Mouse (Mus musculus) limb, embryonic 10.5 days (tissue): ENCODE measurements around the gene Gm21693. TPM values are rescaled to one million over a fixed set of nuclear protein-coding genes. Genes with fewer than 3 reads are reported as not detected.
"Not testable (repeated sequence)": the region's sequence is repeated elsewhere in the genome, so short reads cannot be mapped to it uniquely, and the experiment has no call there.

Experiments
- DNase-seq: peaks from one replicate; pipeline ENCODE4 v3.0.0-alpha.2; 2017; ENCODE audit warnings: low spot score
- H3K27ac ChIP-seq: fragments of 300-500 bp; sonication (generic); 2 replicates; pipeline ENCODE4 v1.5.1; 2016; ENCODE audit warnings: mild to moderate bottlenecking
- H3K27me3 ChIP-seq: fragments of 300-500 bp; sonication (generic); 2 replicates; pipeline ENCODE4 v1.6.1; 2016; ENCODE audit warnings: low read depth, mild to moderate bottlenecking; ENCODE audit not compliant: poor library complexity, severe bottlenecking
- H3K36me3 ChIP-seq: fragments of 300-500 bp; sonication (generic); 2 replicates; pipeline ENCODE4 v1.6.1; 2016; ENCODE audit warnings: mild to moderate bottlenecking, moderate library complexity
- H3K4me1 ChIP-seq: fragments of 300-500 bp; sonication (generic); 2 replicates; pipeline ENCODE4 v1.6.1; 2016
- H3K4me3 ChIP-seq: fragments of 300-500 bp; sonication (generic); 2 replicates; pipeline ENCODE4 v1.5.1; 2016; ENCODE audit warnings: mild to moderate bottlenecking, moderate library complexity
- H3K9me3 ChIP-seq: fragments of 300-500 bp; sonication (generic); replicated peaks from 2 replicates; pipeline ENCODE4 v1.6.1; 2016; ENCODE audit warnings: mild to moderate bottlenecking
- WGBS: fragments of 180-500 bp; shearing (Covaris S2); methylation state at CpG from one replicate; pipeline ENCODE4 v1.1.7; 2016; 5-methylcytosine and 5-hydroxymethylcytosine counted together
- polyA plus RNA-seq: library from polyadenylated mRNA; unstranded; fragments of >200 nt; fragmentation: Nextera tagmentation; extraction: Ambion mirVana; gene quantifications from 2 replicates; pipeline ENCODE4 v1.2.1, GENCODE M21; 2016

Gm21693 gene
- not detected in 2 replicates for polyA plus RNA-seq

- DNase-seq, H3K4me3 ChIP-seq, H3K4me1 ChIP-seq, H3K27me3 ChIP-seq, H3K9me3 ChIP-seq, H3K27ac ChIP-seq, H3K36me3 ChIP-seq: not testable (repeated sequence)
- no CpG with 5 or more reads among the region's 9 CpGs for WGBS
Measured at GRCm38 (mm10) chrY:3345229-3345628, at the start of gene Gm21693. Gene Gm21693 (minus strand): TSS chrY:3345329.

- H3K27me3 ChIP-seq, H3K36me3 ChIP-seq, DNase-seq, H3K4me1 ChIP-seq, H3K9me3 ChIP-seq, H3K4me3 ChIP-seq, H3K27ac ChIP-seq: not testable (repeated sequence)
- WGBS: no CpG with 5 or more reads among the region's 11 CpGs
Measured at GRCm38 (mm10) chrY:3340661-3341060, 4.5 kb downstream of the Gm21693 start.

DNA sequence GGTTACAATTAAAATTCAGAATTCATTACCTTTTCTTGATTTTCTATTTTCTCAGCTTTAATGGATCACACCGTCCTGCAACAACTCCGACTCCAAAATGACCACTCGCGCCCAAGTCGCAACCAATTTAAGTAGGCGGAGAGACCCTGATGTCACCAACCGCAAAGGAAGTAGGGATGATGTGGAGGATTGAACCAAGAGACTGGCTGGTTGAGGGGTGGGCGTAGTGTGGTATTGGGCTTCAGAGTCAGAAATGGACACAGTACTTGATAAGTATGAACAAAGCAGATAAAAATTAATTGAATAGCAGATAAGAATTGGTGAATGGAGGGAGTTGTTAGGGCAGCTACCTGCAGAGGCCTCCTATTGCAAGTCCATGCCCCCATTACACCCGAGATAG lies 38.8 kb downstream of the Gm21693 start, which contains the start of gene Gm21677:
TSS of gene Gm21677 (minus strand) at position 101 of the 400 bp plus-strand sequence.
- not testable (repeated sequence) for DNase-seq, H3K27me3 ChIP-seq, H3K4me3 ChIP-seq, H3K4me1 ChIP-seq, H3K9me3 ChIP-seq, H3K27ac ChIP-seq, H3K36me3 ChIP-seq
- no CpG with 5 or more reads among the region's 9 CpGs for WGBS

Other genes with a start within 250 kb of the Gm21693 start
- gene Gm21677, start 38.9 kb downstream of the Gm21693 start, polyA plus RNA-seq: not detected in 2 replicates
- gene Gm21704, start 64.8 kb upstream of the Gm21693 start, polyA plus RNA-seq: not detected in 2 replicates
- not detected in 2 replicates for gene Gm21708, start 64.8 kb upstream of the Gm21693 start, polyA plus RNA-seq